24 mouse cellular contexts compared by ENCODE assay signal in the genomic region with DNA sequence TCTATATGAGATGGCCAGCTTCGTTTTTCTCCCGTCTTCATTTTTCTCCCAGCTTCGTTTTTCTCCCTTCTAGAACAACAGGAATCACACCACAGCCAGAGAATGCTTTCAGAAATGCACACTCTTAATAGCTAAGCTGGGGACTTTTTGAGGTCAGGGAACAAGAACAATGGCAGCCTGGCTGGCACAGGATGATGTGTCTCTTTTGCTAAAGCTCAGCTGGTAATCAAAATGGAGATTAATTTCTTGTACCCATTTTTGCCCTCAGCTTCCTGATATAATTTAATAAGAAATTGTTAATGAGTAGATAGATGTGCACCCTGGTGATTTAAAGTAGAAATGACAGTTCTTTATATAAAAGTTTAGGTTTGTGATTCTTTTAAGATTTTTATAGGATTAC. TPM values are rescaled to one million over a fixed set of nuclear protein-coding genes. Genes with fewer than 3 reads are reported as not detected.
A peak's percentile ranks its signal among the peaks of the same experiment; 100 is the strongest.
DNase-seq lines count a peak whose midpoint lies in the region; ATAC-seq lines count a peak whose summit lies in the region.
"Had no signal": no experiment of that assay in that cellular context is flagged by ENCODE, and none has a peak within 500 bp of the region (broad histone marks: within the 10 kb centered on the region; RNA-seq: fewer than 3 reads in every experiment).

No protein-coding gene starts in this region.

- WGBS in embryonic facial prominence, embryonic 14.5 days: 74% methylated on average over 3 of the region's 3 CpGs
- WGBS in embryonic facial prominence, embryonic 10.5 days: 72% methylated on average over 3 of the region's 3 CpGs

- H3K27ac ChIP-seq in embryonic facial prominence, embryonic 14.5 days (replicated peaks; ENCODE audit: low read depth, low read length): no peak overlapping the region
- H3K27ac ChIP-seq in embryonic facial prominence, embryonic 10.5 days (replicated peaks): no peak overlapping the region
- H3K27ac ChIP-seq: embryonic facial prominence, embryonic 12.5 days; embryonic facial prominence, embryonic 15.5 days; forebrain, embryonic 10.5 days; forebrain, embryonic 12.5 days had no signal

- no peaks in the 10 kb centered on the region for H3K27me3 ChIP-seq in embryonic facial prominence, embryonic 14.5 days (replicated peaks; ENCODE audit: control insufficient read depth, insufficient read depth, low read length)
- H3K27me3 ChIP-seq in embryonic facial prominence, embryonic 10.5 days (replicated peaks; ENCODE audit: low read depth, poor library complexity, severe bottlenecking): no peaks in the 10 kb centered on the region
- H3K27me3 ChIP-seq: CH12.LX; embryonic facial prominence, embryonic 12.5 days; embryonic facial prominence, embryonic 15.5 days; forebrain, embryonic 12.5 days had no signal

- peak; percentile 10 for DNase-seq in embryonic facial prominence, embryonic 14.5 days (ENCODE audit: low spot score)
- no peak for DNase-seq in embryonic facial prominence, embryonic 10.5 days (ENCODE audit: low spot score)
- peak; percentile 92 for DNase-seq in Muller cell, postnatal 12 days (ENCODE audit: inconsistent ontology term)
- peak; percentile 81 for DNase-seq in retina, embryonic 14.5 days (ENCODE audit: low spot score)
- DNase-seq in embryo, embryonic 11 days: no peak
- DNase-seq in spleen, adult 18-20 months: no peak
- DNase-seq: adrenal gland, adult 2 months; adrenal gland, postnatal 10 days; adrenal gland, postnatal 25 days; B cell, adult 2 months; cerebellum, adult 11-12 months; cerebellum, adult 2 months; cerebellum, adult 9-10 months; cerebellum, postnatal 25 days had no signal

- no peaks in the 10 kb centered on the region for H3K4me1 ChIP-seq in embryonic facial prominence, embryonic 14.5 days (ENCODE audit: control insufficient read depth, insufficient read depth, low read length)
- H3K4me1 ChIP-seq in embryonic facial prominence, embryonic 10.5 days: no peaks in the 10 kb centered on the region
- H3K4me1 ChIP-seq: embryonic facial prominence, embryonic 12.5 days; embryonic facial prominence, embryonic 15.5 days; forebrain, embryonic 10.5 days; forebrain, embryonic 12.5 days had no signal

- no peak for ATAC-seq in embryonic facial prominence, embryonic 14.5 days (ENCODE audit: low read depth)
- ATAC-seq: CD4-positive, CD25-positive, alpha-beta regulatory T cell, adult 4 months; forebrain, embryonic 14.5 days; forebrain, embryonic 16.5 days had no signal

- no peak overlapping the region for H3K4me3 ChIP-seq in embryonic facial prominence, embryonic 14.5 days (ENCODE audit: low read depth, low read length)
- no peak overlapping the region for H3K4me3 ChIP-seq in embryonic facial prominence, embryonic 10.5 days
- H3K4me3 ChIP-seq: embryonic facial prominence, embryonic 12.5 days; embryonic facial prominence, embryonic 15.5 days; erythroblast, embryonic 14.5 days; forebrain, embryonic 10.5 days; forebrain, embryonic 12.5 days had no signal

- no peak overlapping the region for H3K9ac ChIP-seq in embryonic facial prominence, embryonic 14.5 days (ENCODE audit: low read depth, low read length)
- H3K9ac ChIP-seq: embryonic facial prominence, embryonic 12.5 days; embryonic facial prominence, embryonic 15.5 days; forebrain, embryonic 12.5 days had no signal

- H3K4me2 ChIP-seq in embryonic facial prominence, embryonic 14.5 days (ENCODE audit: low read depth, low read length): no peak overlapping the region
- H3K4me2 ChIP-seq: embryonic facial prominence, embryonic 12.5 days; embryonic facial prominence, embryonic 15.5 days; forebrain, embryonic 12.5 days had no signal

- no peaks in the 10 kb centered on the region for H3K36me3 ChIP-seq in embryonic facial prominence, embryonic 14.5 days (ENCODE audit: control insufficient read depth, insufficient read depth, low read length)
- H3K36me3 ChIP-seq in embryonic facial prominence, embryonic 10.5 days (replicated peaks): no peaks in the 10 kb centered on the region
- H3K36me3 ChIP-seq: embryonic facial prominence, embryonic 12.5 days; embryonic facial prominence, embryonic 15.5 days; forebrain, embryonic 10.5 days; forebrain, embryonic 12.5 days; G1E had no signal

- H3K9me3 ChIP-seq in embryonic facial prominence, embryonic 14.5 days (ENCODE audit: control insufficient read depth, low read length): no peaks in the 10 kb centered on the region
- H3K9me3 ChIP-seq in embryonic facial prominence, embryonic 10.5 days: no peaks in the 10 kb centered on the region
- H3K9me3 ChIP-seq: embryonic facial prominence, embryonic 12.5 days; embryonic facial prominence, embryonic 15.5 days had no signal

RNA-seq across cellular contexts. Expression of a gene that starts 52.8 kb away (rescaled TPM):
- polyA plus RNA-seq in embryonic facial prominence, embryonic 14.5 days (2014; fragmentation: Nextera tagmentation; extraction: Ambion mirVana): 0.29 TPM in 1 of 2 replicates, not detected in the other
- not detected in 2 replicates for polyA plus RNA-seq in embryonic facial prominence, embryonic 10.5 days (2016; fragmentation: Nextera tagmentation; extraction: Ambion mirVana)
- polyA plus RNA-seq: embryonic facial prominence, embryonic 12.5 days; erythroblast, embryonic 14.5 days; forebrain, embryonic 10.5 days; forebrain, embryonic 12.5 days; forebrain, embryonic 14.5 days; forebrain, embryonic 16.5 days had no signal

Comparison
In these comparisons a context has a peak if more than half of its experiments do, and no peak if none do; other contexts are left out.
1. DNase-seq: peak in embryonic facial prominence, embryonic 14.5 days (single experiment), Muller cell, postnatal 12 days (single experiment) and retina, embryonic 14.5 days (single experiment); none in embryonic facial prominence, embryonic 10.5 days (single experiment), embryo, embryonic 11 days (single experiment) and spleen, adult 18-20 months (0 of 2).